ENCODE assay signal across 11 mouse cellular contexts in genomic region chr1:106702471-106703175, GRCm38 (mm10). TPM values are rescaled to one million over a fixed set of nuclear protein-coding genes. Genes with fewer than 3 reads are reported as not detected.
DNase-seq lines count a peak whose midpoint lies in the region; ATAC-seq and TF ChIP-seq lines count a peak whose summit lies in the region.
"Had no signal": no experiment of that assay in that cellular context is flagged by ENCODE, and none has a peak within 500 bp of the region (broad histone marks: within the 10 kb centered on the region; RNA-seq: fewer than 3 reads in every experiment).

No protein-coding gene starts in this region.

- peak; percentile 68; the same call in 1 of the 2 replicates for ATAC-seq in hindbrain, embryonic 13.5 days (ENCODE audit: low FRiP score)
- peak; percentile 66; the same call in 1 of the 2 replicates for ATAC-seq in hindbrain, embryonic 15.5 days (ENCODE audit: low FRiP score, low read depth)
- ATAC-seq: inflammation-experienced regulatory T-cells, adult 6 months had no signal

- no peaks in the 10 kb centered on the region for H3K79me2 ChIP-seq in C2C12 (ENCODE audit: control insufficient read depth, insufficient read depth)

- H3K27me3 ChIP-seq in hindbrain, embryonic 13.5 days = no peaks in the 10 kb centered on the region
- no peaks in the 10 kb centered on the region for H3K27me3 ChIP-seq in hindbrain, embryonic 10.5 days (ENCODE audit: insufficient read depth, poor library complexity, severe bottlenecking)
- H3K27me3 ChIP-seq in C2C12 (ENCODE audit: control insufficient read depth, insufficient read depth, insufficient read length) = no peaks in the 10 kb centered on the region
- no peaks in the 10 kb centered on the region for H3K27me3 ChIP-seq in hindbrain, embryonic 15.5 days
- H3K27me3 ChIP-seq: embryonic facial prominence, embryonic 15.5 days; neural tube, embryonic 15.5 days had no signal

- no peak overlapping the region for H3K4me3 ChIP-seq in hindbrain, embryonic 13.5 days
- H3K4me3 ChIP-seq in hindbrain, embryonic 10.5 days = no peak overlapping the region
- H3K4me3 ChIP-seq in C2C12 (ENCODE audit: insufficient read depth, poor library complexity, severe bottlenecking) = no peak overlapping the region
- no peak overlapping the region for H3K4me3 ChIP-seq in hindbrain, embryonic 15.5 days
- H3K4me3 ChIP-seq: embryonic facial prominence, embryonic 15.5 days; neural tube, embryonic 15.5 days had no signal

- peaks cover 16% of the 10 kb centered on the region; the same call in 1 of the 2 replicates for H3K4me1 ChIP-seq in hindbrain, embryonic 13.5 days (replicated peaks)
- peaks cover 6% of the 10 kb centered on the region; the same call in 1 of the 2 replicates for H3K4me1 ChIP-seq in hindbrain, embryonic 10.5 days (replicated peaks)
- peaks cover 12% of the 10 kb centered on the region; the same call in 1 of the 2 replicates for H3K4me1 ChIP-seq in hindbrain, embryonic 15.5 days (replicated peaks)
- H3K4me1 ChIP-seq: embryonic facial prominence, embryonic 15.5 days had no signal

- no peak overlapping the region for H3K27ac ChIP-seq in hindbrain, embryonic 13.5 days
- no peak overlapping the region for H3K27ac ChIP-seq in hindbrain, embryonic 10.5 days
- no peak overlapping the region; the same call in 1 of the 2 replicates for H3K27ac ChIP-seq in hindbrain, embryonic 15.5 days (replicated peaks)
- H3K27ac ChIP-seq: embryonic facial prominence, embryonic 15.5 days; neural tube, embryonic 15.5 days had no signal

- H3K9ac ChIP-seq in hindbrain, embryonic 13.5 days = no peak overlapping the region
- no peak overlapping the region for H3K9ac ChIP-seq in hindbrain, embryonic 15.5 days
- H3K9ac ChIP-seq: embryonic facial prominence, embryonic 15.5 days; neural tube, embryonic 15.5 days had no signal

- 64% methylated on average over 4 of the region's 4 CpGs for WGBS in hindbrain, embryonic 13.5 days
- 74% methylated on average over 4 of the region's 4 CpGs for WGBS in hindbrain, embryonic 10.5 days
- WGBS in hindbrain, embryonic 15.5 days = 41% methylated on average over 4 of the region's 4 CpGs

- no peaks in the 10 kb centered on the region for H3K9me3 ChIP-seq in hindbrain, embryonic 13.5 days
- H3K9me3 ChIP-seq in hindbrain, embryonic 10.5 days = no peaks in the 10 kb centered on the region
- H3K9me3 ChIP-seq in hindbrain, embryonic 15.5 days = no peaks in the 10 kb centered on the region
- H3K9me3 ChIP-seq: embryonic facial prominence, embryonic 15.5 days; neural tube, embryonic 15.5 days had no signal

- H3K4me2 ChIP-seq in hindbrain, embryonic 13.5 days = no peak overlapping the region
- H3K4me2 ChIP-seq in hindbrain, embryonic 15.5 days = no peak overlapping the region
- H3K4me2 ChIP-seq: embryonic facial prominence, embryonic 15.5 days; neural tube, embryonic 15.5 days had no signal

- TF ChIP-seq CTCF in C2C12 (IDR thresholded peaks at IDR 0.05; ENCODE audit: control insufficient read depth, insufficient read depth, insufficient read length) = no peak

- DNase-seq in hindbrain, embryonic 10.5 days (ENCODE audit: low spot score) = no peak
- peak; percentile 42 for DNase-seq in 3134 (ENCODE audit: extremely low read depth, insufficient read length, low spot score)
- DNase-seq in layer of hippocampus, postnatal 25 days (ENCODE audit: extremely low spot score in 1 of 2, low spot score in 1 of 2) = no peak
- no peak for DNase-seq in adrenal gland, adult (ENCODE audit: inconsistent age in 2 of 2, low spot score in 1 of 2)
- DNase-seq: gastrocnemius, postnatal 36 days had no signal

- no peak overlapping the region for H3ac ChIP-seq in C2C12 (ENCODE audit: control insufficient read depth, insufficient read length, low read depth)

- H3K36me3 ChIP-seq in hindbrain, embryonic 13.5 days = no peaks in the 10 kb centered on the region
- no peaks in the 10 kb centered on the region for H3K36me3 ChIP-seq in hindbrain, embryonic 10.5 days
- no peaks in the 10 kb centered on the region for H3K36me3 ChIP-seq in C2C12 (ENCODE audit: control insufficient read depth, insufficient read depth)
- H3K36me3 ChIP-seq in hindbrain, embryonic 15.5 days = no peaks in the 10 kb centered on the region
- H3K36me3 ChIP-seq: embryonic facial prominence, embryonic 15.5 days; neural tube, embryonic 15.5 days had no signal

- H3K79me3 ChIP-seq in C2C12 (ENCODE audit: low read depth) = peaks cover 2% of the 10 kb centered on the region

TF ChIP-seq in C2C12, 6 proteins besides CTCF, POLR2A, EP300 and RAD21:
- TF ChIP-seq USF1 (IDR thresholded peaks at IDR 0.05; ENCODE audit: low read depth) (no peak), MYOD1 (IDR thresholded peaks at IDR 0.05; ENCODE audit: control insufficient read depth, insufficient read length, low read depth) (no peak), FOSL1 (IDR thresholded peaks at IDR 0.05; ENCODE audit: insufficient read depth, low read length, poor library complexity, severe bottlenecking) (no peak), MAX (IDR thresholded peaks at IDR 0.05) (no peak), CEBPB (IDR thresholded peaks at IDR 0.05; ENCODE audit: low read depth) (peak; percentile 2)

RNA-seq across cellular contexts. Expression of gene Bcl2, which starts 11.5 kb away (rescaled TPM):
- polyA plus RNA-seq in hindbrain, embryonic 13.5 days (2015; fragmentation: Nextera tagmentation; extraction: Ambion mirVana) = 15.1 TPM in 2 replicates
- polyA plus RNA-seq in hindbrain, embryonic 10.5 days (2016; fragmentation: Nextera tagmentation; extraction: Ambion mirVana) = 8.2 and 8.3 TPM in 2 replicates
- 1.8 TPM for polyA plus RNA-seq in C2C12 (2012; fragmentation: generic; extraction: Trizol)
- 15.9 and 18.4 TPM in 2 replicates for polyA plus RNA-seq in hindbrain, embryonic 15.5 days (2015; fragmentation: Nextera tagmentation; extraction: Ambion mirVana)
- total RNA-seq in layer of hippocampus, postnatal 25 days (2021) = 1 to 10 TPM; 8.3 to 9.0 TPM

RNA-seq across cellular contexts. Expression of gene Kdsr, which starts 56.9 kb away (rescaled TPM):
- 14.5 and 14.9 TPM in 2 replicates for polyA plus RNA-seq in hindbrain, embryonic 13.5 days (2015; fragmentation: Nextera tagmentation; extraction: Ambion mirVana)
- 6.6 and 8.0 TPM in 2 replicates for polyA plus RNA-seq in hindbrain, embryonic 10.5 days (2016; fragmentation: Nextera tagmentation; extraction: Ambion mirVana)
- 13.9 TPM for polyA plus RNA-seq in C2C12 (2012; fragmentation: generic; extraction: Trizol)
- 13.9 and 15.4 TPM in 2 replicates for polyA plus RNA-seq in hindbrain, embryonic 15.5 days (2015; fragmentation: Nextera tagmentation; extraction: Ambion mirVana)
- total RNA-seq in layer of hippocampus, postnatal 25 days (2021) = 10 to 100 TPM; 24.9 to 25.7 TPM
